8 mouse cellular contexts compared by ENCODE assay signal in the genomic region with DNA sequence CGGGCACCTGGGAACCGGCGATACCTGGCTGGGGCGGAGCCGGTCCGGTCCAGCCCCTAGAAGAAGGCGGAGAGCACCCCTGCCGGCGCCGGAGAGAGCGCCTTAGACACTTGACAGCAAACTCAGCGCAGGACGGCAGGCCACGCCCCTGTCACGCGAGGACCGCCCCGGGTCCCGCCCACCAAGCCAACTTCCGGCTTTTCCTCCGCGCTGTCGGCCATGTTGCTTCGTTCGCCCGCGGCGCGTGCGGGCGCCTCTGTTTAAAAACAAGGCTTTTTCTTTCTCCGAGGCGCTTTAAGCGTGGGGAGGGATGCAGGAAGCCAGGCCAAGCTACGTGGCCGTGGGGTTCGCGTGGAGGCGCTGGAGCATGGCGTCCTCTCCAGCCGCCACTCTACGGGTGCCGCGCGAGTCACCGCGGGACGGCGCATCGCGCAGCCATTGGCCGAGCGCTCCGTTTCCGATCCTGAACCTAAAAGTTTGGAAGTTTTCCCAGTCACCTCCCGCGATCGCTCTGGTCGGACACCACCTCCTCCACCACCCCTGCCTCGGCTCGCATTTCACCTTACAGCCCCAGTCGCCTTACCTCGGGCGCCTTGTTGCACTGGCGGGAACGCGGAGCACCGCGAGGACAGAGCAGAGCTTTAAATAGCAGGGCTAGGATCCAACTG. TPM values are rescaled to one million over a fixed set of nuclear protein-coding genes. Genes with fewer than 3 reads are reported as not detected.
DNase-seq lines count a peak whose midpoint lies in the region; ATAC-seq lines count a peak whose summit lies in the region.

Tbc1d2 (minus strand) TSS at position 124 of the 668 bp plus-strand sequence.

- no peaks in the 10 kb centered on the region for H3K36me3 ChIP-seq in hindbrain, embryonic 12.5 days

- no peaks in the 10 kb centered on the region for H3K9me3 ChIP-seq in hindbrain, embryonic 12.5 days (replicated peaks)

- peak within 1 kb of the TSS; percentile 67 for H3K4me3 ChIP-seq in hindbrain, embryonic 12.5 days

- peak; percentile 96 for ATAC-seq in hindbrain, embryonic 12.5 days (ENCODE audit: low FRiP score)

- peaks cover 39% of the 10 kb centered on the region for H3K27me3 ChIP-seq in hindbrain, embryonic 12.5 days

- peak within 1 kb of the TSS; percentile 56 for H3K9ac ChIP-seq in hindbrain, embryonic 12.5 days

- H3K4me1 ChIP-seq in hindbrain, embryonic 12.5 days, result peaks cover 11% of the 10 kb centered on the region

- DNase-seq in T-cell, adult 2 months (ENCODE audit: low spot score), result peak; percentile 95
- DNase-seq in cerebellum, postnatal 25 days, result peak; percentile 97 to 98
- DNase-seq in frontal cortex, postnatal 14 days (ENCODE audit: low spot score in 2 of 2), result peak; percentile 79 to 93
- peak; percentile 91 to 93 for DNase-seq in layer of hippocampus, postnatal 14 days (ENCODE audit: low spot score in 2 of 2)
- DNase-seq in lung, postnatal 10 days, result peak; percentile 96
- DNase-seq in ovary, postnatal 14 days (ENCODE audit: low spot score), result peak; percentile 92
- peak; percentile 88 to 94 for DNase-seq in thymus, postnatal 10 days (ENCODE audit: low spot score in 2 of 2)

- H3K4me2 ChIP-seq in hindbrain, embryonic 12.5 days (replicated peaks), result peak within 1 kb of the TSS; percentile 71

- under 1% methylated on average over 69 of the region's 69 CpGs for WGBS in hindbrain, embryonic 12.5 days

- peak within 1 kb of the TSS; percentile 77 for H3K27ac ChIP-seq in hindbrain, embryonic 12.5 days

RNA-seq across cellular contexts. Expression of gene Tbc1d2, which starts in this region (rescaled TPM):
- polyA plus RNA-seq in hindbrain, embryonic 12.5 days (2016; fragmentation: Nextera tagmentation; extraction: Ambion mirVana), result 1.4 and 1.5 TPM in 2 replicates
- 1 to 10 TPM; 2.8 to 4.1 TPM for total RNA-seq in layer of hippocampus, postnatal 14 days (2021)

Comparison
In these comparisons a context has a peak if more than half of its experiments do, and no peak if none do; other contexts are left out.
1. Peak in every context shown above with its lines: DNase-seq, ATAC-seq, H3K4me3 ChIP-seq and H3K27ac ChIP-seq.